Comparison of ENCODE assay signal across 13 mouse cellular contexts in genomic region chr2:29646613-29647012, GRCm38 (mm10). TPM values are rescaled to one million over a fixed set of nuclear protein-coding genes. Genes with fewer than 3 reads are reported as not detected.
DNase-seq lines count a peak whose midpoint lies in the region; ATAC-seq and TF ChIP-seq lines count a peak whose summit lies in the region.
"Had no signal": no experiment of that assay in that cellular context is flagged by ENCODE, and none has a peak within 500 bp of the region (broad histone marks: within the 10 kb centered on the region; RNA-seq: fewer than 3 reads in every experiment).

No protein-coding gene starts in this region.

- no peaks in the 10 kb centered on the region for H3K36me3 ChIP-seq in heart, embryonic 11.5 days (ENCODE audit: control insufficient read depth, insufficient read depth, low read length)
- no peaks in the 10 kb centered on the region for H3K36me3 ChIP-seq in liver, postnatal 0 days (replicated peaks; ENCODE audit: insufficient read depth, low read length)
- H3K36me3 ChIP-seq in heart, embryonic 13.5 days, result peaks cover 6% of the 10 kb centered on the region; the same call in 1 of the 2 replicates
- H3K36me3 ChIP-seq: embryonic facial prominence, embryonic 15.5 days had no signal

- no peak overlapping the region for H3K27ac ChIP-seq in heart, embryonic 11.5 days (ENCODE audit: low read depth, low read length)
- no peak overlapping the region for H3K27ac ChIP-seq in liver, postnatal 0 days (ENCODE audit: low read depth)
- H3K27ac ChIP-seq in heart, embryonic 13.5 days (replicated peaks), result peak overlapping the region; percentile 44
- H3K27ac ChIP-seq: embryonic facial prominence, embryonic 15.5 days; hindbrain, embryonic 12.5 days had no signal

- no peak for DNase-seq in heart, adult 8-10 months (ENCODE audit: low spot score)
- DNase-seq in liver, postnatal 0 days, result peak; percentile 50
- DNase-seq in liver, result no peak
- DNase-seq in natural killer cell, adult 2 months (ENCODE audit: low spot score in 2 of 2), result peak; percentile 61 to 80
- DNase-seq in c-Kit-positive CD71-positive TER-119-positive erythroid progenitor cells, embryonic 14.5 days (ENCODE audit: low spot score), result no peak
- DNase-seq: adrenal gland, postnatal 14 days; cerebellum, adult 9-10 months; lung, postnatal 14 days; thymus, postnatal 14 days had no signal

- H3K9me3 ChIP-seq in heart, embryonic 11.5 days (replicated peaks; ENCODE audit: control insufficient read depth, low read length), result no peaks in the 10 kb centered on the region
- H3K9me3 ChIP-seq in liver, postnatal 0 days (ENCODE audit: low read length), result no peaks in the 10 kb centered on the region
- H3K9me3 ChIP-seq in heart, embryonic 13.5 days, result no peaks in the 10 kb centered on the region
- H3K9me3 ChIP-seq: embryonic facial prominence, embryonic 15.5 days; hindbrain, embryonic 12.5 days had no signal

- TF ChIP-seq CTCF in liver, postnatal 0 days (IDR thresholded peaks at IDR 0.05; ENCODE audit: low read depth), result no peak

- no peak overlapping the region for H3K4me2 ChIP-seq in heart, embryonic 11.5 days
- no peak overlapping the region for H3K4me2 ChIP-seq in liver, postnatal 0 days (ENCODE audit: low read depth, low read length)
- peak overlapping the region; percentile 11; the same call in 1 of the 2 replicates for H3K4me2 ChIP-seq in heart, embryonic 13.5 days
- H3K4me2 ChIP-seq: embryonic facial prominence, embryonic 15.5 days; hindbrain, embryonic 12.5 days had no signal

- WGBS in heart, embryonic 11.5 days (ENCODE audit: insufficient replicate concordance), result 68% methylated on average over 3 of the region's 3 CpGs
- 73% methylated on average over 3 of the region's 3 CpGs for WGBS in liver, postnatal 0 days (ENCODE audit: insufficient replicate concordance)
- WGBS in heart, embryonic 13.5 days, result 55% methylated on average over 3 of the region's 3 CpGs

- no peak overlapping the region for H3K4me3 ChIP-seq in heart, embryonic 11.5 days (ENCODE audit: low read depth, low read length)
- no peak overlapping the region for H3K4me3 ChIP-seq in liver, postnatal 0 days (ENCODE audit: low read depth, low read length)
- no peak overlapping the region for H3K4me3 ChIP-seq in heart, embryonic 13.5 days
- H3K4me3 ChIP-seq: embryonic facial prominence, embryonic 15.5 days; hindbrain, embryonic 12.5 days had no signal

- TF ChIP-seq EP300 in liver, postnatal 0 days (IDR thresholded peaks at IDR 0.05; ENCODE audit: low read depth), result no peak

- no peak overlapping the region for H3K9ac ChIP-seq in heart, embryonic 11.5 days (ENCODE audit: low read depth, low read length)
- H3K9ac ChIP-seq in liver, postnatal 0 days (replicated peaks), result no peak overlapping the region
- H3K9ac ChIP-seq in heart, embryonic 13.5 days, result no peak overlapping the region
- H3K9ac ChIP-seq: embryonic facial prominence, embryonic 15.5 days; hindbrain, embryonic 12.5 days had no signal

- 0 out of 2 replicates have a peak, but pooled peaks have one; percentile 14 for ATAC-seq in heart, embryonic 11.5 days (replicated peaks; ENCODE audit: insufficient number of reproducible peaks, low FRiP score, low TSS enrichment)
- ATAC-seq in liver, postnatal 0 days, result peak; percentile 95
- ATAC-seq in heart, embryonic 13.5 days (ENCODE audit: extremely low read depth, insufficient number of reproducible peaks, low FRiP score, low TSS enrichment), result peak; percentile 69; the same call in 1 of the 2 replicates

- peaks cover 29% of the 10 kb centered on the region for H3K4me1 ChIP-seq in heart, embryonic 11.5 days (ENCODE audit: control insufficient read depth, insufficient read depth, low read length)
- peaks cover 20% of the 10 kb centered on the region; the same call in 1 of the 2 replicates for H3K4me1 ChIP-seq in liver, postnatal 0 days (ENCODE audit: insufficient read depth)
- H3K4me1 ChIP-seq in heart, embryonic 13.5 days, result peaks cover 55% of the 10 kb centered on the region

- no peaks in the 10 kb centered on the region for H3K27me3 ChIP-seq in heart, embryonic 11.5 days (ENCODE audit: control insufficient read depth, insufficient read depth, low read length)
- no peaks in the 10 kb centered on the region for H3K27me3 ChIP-seq in liver, postnatal 0 days (ENCODE audit: insufficient read depth, low read length)
- no peaks in the 10 kb centered on the region for H3K27me3 ChIP-seq in heart, embryonic 13.5 days (replicated peaks)
- H3K27me3 ChIP-seq: embryonic facial prominence, embryonic 15.5 days; hindbrain, embryonic 12.5 days had no signal

RNA-seq across cellular contexts. Expression of gene Rapgef1, which starts 27.1 kb away (rescaled TPM):
- polyA plus RNA-seq in heart, embryonic 11.5 days (2014; fragmentation: Nextera tagmentation; extraction: Ambion mirVana), result 9.1 and 9.8 TPM in 2 replicates
- 100 to 1,000 TPM in 3 of 4 experiments, 10 to 100 TPM in 1; 98.1 to 113 (median 107) TPM for total RNA-seq in heart, adult 8-10 months (2022)
- polyA plus RNA-seq in liver, postnatal 0 days (2015; fragmentation: Nextera tagmentation; extraction: Ambion mirVana), result 4.8 and 5.1 TPM in 2 replicates
- polyA plus RNA-seq in heart, embryonic 13.5 days (2015; fragmentation: Nextera tagmentation; extraction: Ambion mirVana), result 8.4 and 9.7 TPM in 2 replicates

Comparison
In these comparisons a context has a peak if more than half of its experiments do, and no peak if none do; other contexts are left out.
1. DNase-seq: peak in liver, postnatal 0 days (single experiment) and natural killer cell, adult 2 months (2 of 2); none in heart, adult 8-10 months (single experiment), liver (single experiment) and c-Kit-positive CD71-positive TER-119-positive erythroid progenitor cells, embryonic 14.5 days (single experiment).
2. ATAC-seq: peak in every context shown above with its lines; median percentile 95 in liver, postnatal 0 days; 69 in heart, embryonic 13.5 days; 14 in heart, embryonic 11.5 days.